Comparison of ENCODE assay signal across 28 mouse cellular contexts in genomic region chr8:74216776-74217175, GRCm38 (mm10).
"Had no signal": no experiment of that assay in that cellular context is flagged by ENCODE, and none has a peak within 500 bp of the region (broad histone marks: within the 10 kb centered on the region; RNA-seq: fewer than 3 reads in every experiment).

No protein-coding gene starts in this region.

- H3K4me1 ChIP-seq: embryonic facial prominence, embryonic 10.5 days; embryonic facial prominence, embryonic 12.5 days; embryonic facial prominence, embryonic 13.5 days; embryonic facial prominence, embryonic 15.5 days; forebrain, embryonic 10.5 days; forebrain, embryonic 12.5 days; forebrain, embryonic 13.5 days; forebrain, embryonic 15.5 days had no signal

- ATAC-seq: forebrain, embryonic 13.5 days; forebrain, embryonic 14.5 days; forebrain, embryonic 15.5 days; forebrain, embryonic 16.5 days; forebrain, postnatal 0 days had no signal

- H3K9ac ChIP-seq: embryonic facial prominence, embryonic 12.5 days; embryonic facial prominence, embryonic 13.5 days; embryonic facial prominence, embryonic 15.5 days; forebrain, embryonic 12.5 days; forebrain, embryonic 13.5 days; forebrain, embryonic 15.5 days; forebrain, postnatal 0 days had no signal

- H3K27ac ChIP-seq: embryonic facial prominence, embryonic 10.5 days; embryonic facial prominence, embryonic 12.5 days; embryonic facial prominence, embryonic 13.5 days; embryonic facial prominence, embryonic 15.5 days; forebrain, embryonic 10.5 days; forebrain, embryonic 12.5 days; forebrain, embryonic 13.5 days; forebrain, embryonic 15.5 days; gastrocnemius, adult 2 months had no signal

- H3K9me3 ChIP-seq: embryonic facial prominence, embryonic 10.5 days; embryonic facial prominence, embryonic 12.5 days; embryonic facial prominence, embryonic 15.5 days; forebrain, embryonic 10.5 days; forebrain, embryonic 12.5 days; forebrain, embryonic 13.5 days; forebrain, embryonic 15.5 days had no signal

- H3K4me3 ChIP-seq: embryonic facial prominence, embryonic 10.5 days; embryonic facial prominence, embryonic 12.5 days; embryonic facial prominence, embryonic 13.5 days; embryonic facial prominence, embryonic 15.5 days; erythroblast, embryonic 14.5 days; forebrain, embryonic 10.5 days; forebrain, embryonic 12.5 days; forebrain, embryonic 13.5 days; forebrain, embryonic 15.5 days; gastrocnemius, adult 2 months had no signal

- H3K4me2 ChIP-seq: embryonic facial prominence, embryonic 12.5 days; embryonic facial prominence, embryonic 13.5 days; embryonic facial prominence, embryonic 15.5 days; forebrain, embryonic 12.5 days; forebrain, embryonic 13.5 days; forebrain, embryonic 15.5 days had no signal

- H3K36me3 ChIP-seq: embryonic facial prominence, embryonic 10.5 days; embryonic facial prominence, embryonic 12.5 days; embryonic facial prominence, embryonic 13.5 days; embryonic facial prominence, embryonic 15.5 days; forebrain, embryonic 10.5 days; forebrain, embryonic 12.5 days; forebrain, embryonic 15.5 days had no signal

- H3K27me3 ChIP-seq: embryonic facial prominence, embryonic 12.5 days; embryonic facial prominence, embryonic 13.5 days; embryonic facial prominence, embryonic 15.5 days; forebrain, embryonic 12.5 days; forebrain, embryonic 13.5 days; forebrain, embryonic 15.5 days had no signal

- DNase-seq: cerebellum, adult 18-20 months; cerebellum, adult 2 months; cerebellum, adult 8-10 months; cerebellum, adult 9-10 months; cerebellum, adult 9-11 months; cerebellum, postnatal 10 days; cerebellum, postnatal 14 days; cerebellum, postnatal 25 days; cerebellum, postnatal 36 days; embryo, embryonic 11 days; forebrain, postnatal 0 days; gastrocnemius, adult 2 months; gastrocnemius, postnatal 10 days; gastrocnemius, postnatal 14 days; gastrocnemius, postnatal 25 days; gastrocnemius, postnatal 36 days; heart, adult 11 months had no signal
